Mouse (Mus musculus): ENCODE results near the gene Zfp286. TPM values are rescaled to one million over a fixed set of nuclear protein-coding genes. Genes with fewer than 3 reads are reported as not detected.
A peak's percentile ranks its signal among the peaks of the same experiment; 100 is the strongest.

The Zfp286 gene
- polyA plus RNA-seq, 1 experiment = 8.1 TPM

DNA sequence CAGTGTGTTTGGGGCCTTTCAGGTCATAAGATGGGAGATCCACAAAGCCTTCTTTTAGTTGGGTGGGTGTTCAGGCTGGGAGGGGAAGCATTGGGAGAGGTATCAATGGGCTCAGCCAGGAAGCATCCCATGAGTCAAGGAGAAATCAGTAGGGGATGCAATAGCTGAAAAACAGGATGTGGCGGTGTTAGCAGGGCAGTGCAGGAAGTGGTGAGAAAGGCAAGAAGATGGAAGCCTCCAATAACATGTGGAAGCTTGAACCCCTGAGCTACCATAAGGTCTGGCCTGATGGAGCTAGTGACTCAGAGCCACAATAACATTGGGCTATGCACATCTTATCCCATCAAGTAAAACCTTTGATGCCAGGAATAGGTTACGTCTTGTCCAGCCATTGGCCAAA, 48.1 kb downstream of the Zfp286 start:
- Histone ChIP-seq H3K27me3 (ENCODE audit: control insufficient read depth, insufficient read depth, low read length) (no peaks in the 10 kb centered on the region), H3K4me1 (ENCODE audit: control insufficient read depth, insufficient read depth, low read length) (peaks cover 3% of the 10 kb centered on the region), H3K4me3 (ENCODE audit: control insufficient read depth, low read depth, low read length) (no peak overlapping the region), H3K36me3 (ENCODE audit: control insufficient read depth, insufficient read depth, low read length) (no peaks in the 10 kb centered on the region), H3K27ac (ENCODE audit: control insufficient read depth, insufficient read depth, low read depth, low read length) (no peak overlapping the region)
- TF ChIP-seq CTCF (IDR thresholded peaks at IDR 0.05; ENCODE audit: control insufficient read depth, insufficient read depth, insufficient replicate concordance, low read depth, low read length) = no peak
- no peak for TF ChIP-seq POLR2A (IDR thresholded peaks at IDR 0.05; ENCODE audit: control insufficient read depth, low read depth, low read length)

DNA sequence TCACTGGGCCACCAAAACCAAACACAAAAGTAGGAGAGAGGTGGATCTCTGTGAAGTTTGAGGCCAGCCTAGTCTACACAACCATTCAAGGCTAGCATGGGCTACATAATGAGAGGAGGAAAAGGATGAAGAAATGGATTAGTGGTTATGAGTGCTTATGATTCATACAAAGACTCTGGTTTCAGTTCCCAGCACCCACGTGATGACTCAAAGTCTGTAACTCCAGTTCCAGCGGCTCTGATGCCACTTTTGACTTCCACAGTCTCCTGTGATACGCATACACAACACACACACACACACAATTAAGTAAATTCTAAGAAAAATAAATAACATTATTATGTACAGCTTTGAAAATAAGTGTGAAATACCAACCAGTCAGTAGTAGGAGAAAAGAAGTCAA, 56.6 kb downstream of the Zfp286 start:
- H3K4me1 ChIP-seq (ENCODE audit: control insufficient read depth, insufficient read depth, low read length) = no peaks in the 10 kb centered on the region; the same call in 1 of the 2 replicates
- no peak overlapping the region for H3K27ac ChIP-seq (ENCODE audit: control insufficient read depth, insufficient read depth, low read depth, low read length)
- peaks cover 3% of the 10 kb centered on the region for H3K36me3 ChIP-seq (ENCODE audit: control insufficient read depth, insufficient read depth, low read length)
- no peak overlapping the region; the same call in 1 of the 2 replicates for H3K4me3 ChIP-seq (ENCODE audit: control insufficient read depth, low read depth, low read length)
- TF ChIP-seq CTCF (IDR thresholded peaks at IDR 0.05; ENCODE audit: control insufficient read depth, insufficient read depth, insufficient replicate concordance, low read depth, low read length) = no peak
- TF ChIP-seq POLR2A (IDR thresholded peaks at IDR 0.05; ENCODE audit: control insufficient read depth, low read depth, low read length) = no peak
- no peaks in the 10 kb centered on the region for H3K27me3 ChIP-seq (ENCODE audit: control insufficient read depth, insufficient read depth, low read length)

DNA sequence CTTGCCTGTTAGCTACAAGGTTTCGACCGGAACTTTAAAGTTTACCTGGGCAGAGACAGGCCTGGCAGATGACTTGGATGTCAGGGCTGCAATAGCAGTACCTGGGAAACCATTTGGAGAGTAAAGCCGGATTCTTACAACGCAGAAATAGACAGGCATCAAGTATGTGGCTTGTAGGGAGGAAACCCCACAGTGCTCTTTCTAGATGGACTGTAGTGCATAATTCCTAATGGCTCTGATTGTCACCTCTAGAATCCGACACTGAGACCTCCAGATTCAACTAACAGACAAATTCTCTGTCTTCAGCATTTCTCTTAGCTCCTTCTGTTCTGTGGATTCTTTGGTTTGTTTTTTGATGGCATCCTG, 57.3 kb downstream of the Zfp286 start:
- Histone ChIP-seq H3K4me1 (ENCODE audit: control insufficient read depth, insufficient read depth, low read length) (no peaks in the 10 kb centered on the region; the same call in 1 of the 2 replicates), H3K27me3 (ENCODE audit: control insufficient read depth, insufficient read depth, low read length) (no peaks in the 10 kb centered on the region), H3K36me3 (ENCODE audit: control insufficient read depth, insufficient read depth, low read length) (peaks cover 3% of the 10 kb centered on the region), H3K27ac (ENCODE audit: control insufficient read depth, insufficient read depth, low read depth, low read length) (peak overlapping the region; percentile 51; the same call in 1 of the 2 replicates), H3K4me3 (ENCODE audit: control insufficient read depth, low read depth, low read length) (peak overlapping the region; percentile 86)
- no peak for TF ChIP-seq CTCF (IDR thresholded peaks at IDR 0.05; ENCODE audit: control insufficient read depth, insufficient read depth, insufficient replicate concordance, low read depth, low read length)
- no peak for TF ChIP-seq POLR2A (IDR thresholded peaks at IDR 0.05; ENCODE audit: control insufficient read depth, low read depth, low read length)

DNA sequence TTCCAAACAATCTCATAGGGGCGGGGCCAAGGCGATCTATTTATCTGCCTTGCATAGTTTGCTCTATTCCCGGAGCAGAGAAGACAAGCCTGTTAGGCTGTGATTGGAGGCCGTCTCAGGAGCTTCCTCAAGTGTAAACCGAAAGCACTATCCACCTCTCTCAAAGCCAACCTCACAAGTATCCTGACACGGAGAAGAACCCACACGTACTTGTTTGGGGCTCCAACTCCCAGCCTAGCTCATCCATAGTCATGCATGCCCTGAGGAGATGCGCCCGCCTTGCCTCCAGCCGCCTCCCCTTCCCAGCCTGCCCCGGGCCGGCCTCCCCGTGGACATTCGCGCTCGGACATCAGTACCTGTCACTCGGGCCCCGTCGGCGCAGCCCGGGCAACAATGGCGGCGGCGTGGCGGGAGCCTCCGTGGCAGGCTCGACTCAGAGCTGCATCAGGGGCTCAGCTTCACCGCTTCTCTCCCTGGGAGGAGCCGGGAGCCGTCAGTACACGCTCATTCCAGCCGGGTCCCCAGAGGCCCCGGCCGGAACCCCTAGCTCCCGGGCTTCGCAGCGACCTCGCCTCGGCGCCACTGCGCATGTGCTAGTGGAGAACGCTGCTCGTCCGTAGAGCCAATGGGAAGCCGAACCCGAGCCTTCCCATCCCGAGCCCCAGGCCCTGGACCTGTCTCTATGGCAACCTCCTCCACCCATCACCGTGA, 57.8 kb downstream of the Zfp286 start, which contains the start of gene Zfp287:
TSS of gene Zfp287 (minus strand) at position 595 of the 711 bp plus-strand sequence.
- Histone ChIP-seq H3K27ac (ENCODE audit: control insufficient read depth, insufficient read depth, low read depth, low read length) (peak within 1 kb of the TSS; percentile 77), H3K4me1 (ENCODE audit: control insufficient read depth, insufficient read depth, low read length) (no peaks in the 10 kb centered on the region; the same call in 1 of the 2 replicates), H3K36me3 (ENCODE audit: control insufficient read depth, insufficient read depth, low read length) (peaks cover 3% of the 10 kb centered on the region), H3K27me3 (ENCODE audit: control insufficient read depth, insufficient read depth, low read length) (no peaks in the 10 kb centered on the region), H3K4me3 (ENCODE audit: control insufficient read depth, low read depth, low read length) (peak within 1 kb of the TSS; percentile 86)
- TF ChIP-seq CTCF (IDR thresholded peaks at IDR 0.05; ENCODE audit: control insufficient read depth, insufficient read depth, insufficient replicate concordance, low read depth, low read length) (no peak), POLR2A (IDR thresholded peaks at IDR 0.05; ENCODE audit: control insufficient read depth, low read depth, low read length) (peak; percentile 77)

DNA sequence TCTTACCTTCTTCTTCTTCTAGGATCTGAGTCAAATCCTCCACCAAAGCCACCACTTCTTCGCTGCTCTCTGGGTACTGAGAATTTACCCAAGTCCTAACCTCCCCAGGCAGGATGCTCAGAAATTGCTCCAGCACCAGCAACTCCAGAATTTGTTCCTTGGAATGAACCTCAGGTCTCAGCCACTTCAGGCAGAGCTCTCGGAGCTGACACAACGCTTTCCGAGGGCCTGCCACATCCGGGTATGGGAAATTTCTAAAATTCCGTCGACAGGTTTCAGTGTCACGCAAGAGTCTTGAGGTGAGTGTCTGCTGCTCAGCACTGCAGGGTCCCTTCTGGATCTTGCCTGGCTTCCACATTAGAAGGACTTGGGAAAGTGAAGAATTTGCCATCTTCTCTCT, 61.0 kb downstream of the Zfp286 start:
- Histone ChIP-seq H3K27me3 (ENCODE audit: control insufficient read depth, insufficient read depth, low read length) (no peaks in the 10 kb centered on the region), H3K36me3 (ENCODE audit: control insufficient read depth, insufficient read depth, low read length) (peaks cover 5% of the 10 kb centered on the region), H3K27ac (ENCODE audit: control insufficient read depth, insufficient read depth, low read depth, low read length) (no peak overlapping the region), H3K4me3 (ENCODE audit: control insufficient read depth, low read depth, low read length) (no peak overlapping the region), H3K4me1 (ENCODE audit: control insufficient read depth, insufficient read depth, low read length) (no peaks in the 10 kb centered on the region; the same call in 1 of the 2 replicates)
- TF ChIP-seq POLR2A (IDR thresholded peaks at IDR 0.05; ENCODE audit: control insufficient read depth, low read depth, low read length) (no peak), CTCF (IDR thresholded peaks at IDR 0.05; ENCODE audit: control insufficient read depth, insufficient read depth, insufficient replicate concordance, low read depth, low read length) (no peak)

DNA sequence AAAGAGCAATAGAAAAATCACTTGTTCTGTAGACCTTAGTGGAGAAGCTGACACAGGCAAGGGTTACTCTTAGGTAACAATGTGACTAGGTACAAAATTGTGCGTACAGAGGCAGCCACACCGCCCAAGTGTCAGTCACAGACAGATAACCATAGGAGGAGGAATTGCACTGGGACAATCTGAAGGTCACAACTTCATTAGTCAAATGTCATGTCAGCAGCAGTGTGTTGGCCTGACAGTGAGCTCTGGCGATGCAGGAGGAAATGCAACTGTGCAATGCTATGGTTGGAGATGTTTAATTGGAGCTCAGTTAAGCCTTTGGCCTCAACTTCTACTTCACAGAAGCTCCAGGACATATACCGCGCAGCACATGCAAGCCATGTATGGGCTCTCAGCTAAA, 78.6 kb downstream of the Zfp286 start:
- no peak overlapping the region for H3K4me3 ChIP-seq (ENCODE audit: control insufficient read depth, low read depth, low read length)
- TF ChIP-seq POLR2A (IDR thresholded peaks at IDR 0.05; ENCODE audit: control insufficient read depth, low read depth, low read length) (no peak), CTCF (IDR thresholded peaks at IDR 0.05; ENCODE audit: control insufficient read depth, insufficient read depth, insufficient replicate concordance, low read depth, low read length) (no peak)
- H3K4me1 ChIP-seq (ENCODE audit: control insufficient read depth, insufficient read depth, low read length) = no peaks in the 10 kb centered on the region
- no peaks in the 10 kb centered on the region for H3K27me3 ChIP-seq (ENCODE audit: control insufficient read depth, insufficient read depth, low read length)
- H3K36me3 ChIP-seq (ENCODE audit: control insufficient read depth, insufficient read depth, low read length) = no peaks in the 10 kb centered on the region
- no peak overlapping the region for H3K27ac ChIP-seq (ENCODE audit: control insufficient read depth, insufficient read depth, low read depth, low read length)

DNA sequence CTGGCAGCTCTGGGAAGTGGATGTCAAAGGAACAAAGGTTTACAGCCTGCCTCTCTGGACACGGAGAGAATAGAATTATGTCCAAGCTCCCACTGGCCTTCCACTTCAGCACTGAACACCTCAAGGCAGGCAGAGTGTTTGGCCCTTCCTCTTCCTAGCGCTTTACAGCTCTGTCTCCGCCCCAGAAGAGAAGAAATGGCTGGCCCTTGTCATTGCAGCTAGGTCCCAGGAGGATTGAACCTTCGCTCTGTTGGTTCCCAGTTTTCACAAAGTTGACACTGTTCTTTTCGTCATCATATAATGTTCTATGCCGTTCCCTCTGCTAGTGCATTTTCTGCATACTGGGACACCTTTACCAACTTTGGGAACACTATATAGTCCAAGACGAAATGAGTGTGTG, 81.0 kb downstream of the Zfp286 start:
- H3K36me3 ChIP-seq (ENCODE audit: control insufficient read depth, insufficient read depth, low read length) = no peaks in the 10 kb centered on the region
- no peaks in the 10 kb centered on the region for H3K4me1 ChIP-seq (ENCODE audit: control insufficient read depth, insufficient read depth, low read length)
- TF ChIP-seq POLR2A (IDR thresholded peaks at IDR 0.05; ENCODE audit: control insufficient read depth, low read depth, low read length) (no peak), CTCF (IDR thresholded peaks at IDR 0.05; ENCODE audit: control insufficient read depth, insufficient read depth, insufficient replicate concordance, low read depth, low read length) (no peak)
- H3K4me3 ChIP-seq (ENCODE audit: control insufficient read depth, low read depth, low read length) = no peak overlapping the region
- no peak overlapping the region for H3K27ac ChIP-seq (ENCODE audit: control insufficient read depth, insufficient read depth, low read depth, low read length)
- no peaks in the 10 kb centered on the region for H3K27me3 ChIP-seq (ENCODE audit: control insufficient read depth, insufficient read depth, low read length)
